Mouse (Mus musculus) spleen, postnatal 14 days (tissue): Measurements from ENCODE around the gene Hpf1.
A peak's percentile ranks its signal among the peaks of the same experiment; 100 is the strongest.

Experiments
- DNase-seq, 2 experiments: peaks; one replicate each; pipeline ENCODE4 v3.0.0; 2021 to 2022; ENCODE audit warnings: low spot score in 2 of 2

The Hpf1 gene

GRCm38 (mm10) chr8:60889843-60890519 is at the start of gene Hpf1:
TSS of gene Hpf1 (plus strand) at chr8:60890418.
- peak; percentile 89 to 93 for DNase-seq

GRCm38 (mm10) chr8:60842388-60842787 is 47.8 kb upstream of the Hpf1 start:
- no peak for DNase-seq

GRCm38 (mm10) chr8:60857559-60857958 is 32.7 kb upstream of the Hpf1 start:
- no peak for DNase-seq

GRCm38 (mm10) chr8:60858091-60858490 is 32.1 kb upstream of the Hpf1 start:
- no peak for DNase-seq

- DNase-seq = no peak
These were observed 31.2 kb upstream of the Hpf1 start for GRCm38 (mm10) chr8:60858911-60859476.

- no peak for DNase-seq
These were observed 30.6 kb upstream of the Hpf1 start for GRCm38 (mm10) chr8:60859605-60860004.

GRCm38 (mm10) chr8:60860749-60861148 is 29.5 kb upstream of the Hpf1 start:
- DNase-seq = no peak

GRCm38 (mm10) chr8:60861783-60862182 is 28.4 kb upstream of the Hpf1 start:
- DNase-seq = no peak

- no peak for DNase-seq
These were observed 25.3 kb upstream of the Hpf1 start for GRCm38 (mm10) chr8:60864875-60865274.

- peak in 1 of 2 experiments; percentile 60 for DNase-seq
These were observed 24.6 kb upstream of the Hpf1 start for GRCm38 (mm10) chr8:60865504-60866114.

- no peak for DNase-seq
These were observed 22.6 kb upstream of the Hpf1 start for GRCm38 (mm10) chr8:60867468-60868115.

GRCm38 (mm10) chr8:60868236-60868965 is 21.8 kb upstream of the Hpf1 start:
- DNase-seq = no peak

GRCm38 (mm10) chr8:60869761-60870160 is 20.5 kb upstream of the Hpf1 start:
- no peak for DNase-seq

- DNase-seq = no peak
These were observed 19.7 kb upstream of the Hpf1 start for GRCm38 (mm10) chr8:60870231-60871193.

GRCm38 (mm10) chr8:60878617-60879016 is 11.6 kb upstream of the Hpf1 start:
- no peak for DNase-seq

GRCm38 (mm10) chr8:60883419-60884137 is 6.6 kb upstream of the Hpf1 start:
- DNase-seq = no peak

GRCm38 (mm10) chr8:60886736-60887135 is 3.5 kb upstream of the Hpf1 start:
- DNase-seq = no peak

- no peak for DNase-seq
These were observed 931 bp upstream of the Hpf1 start for GRCm38 (mm10) chr8:60889131-60889842.

- DNase-seq = no peak
These were observed 279 bp downstream of the Hpf1 start for GRCm38 (mm10) chr8:60890520-60890874.

GRCm38 (mm10) chr8:60891757-60892156 is 1.5 kb downstream of the Hpf1 start:
- no peak for DNase-seq
